Comparison of ENCODE assay signal across 20 mouse cellular contexts in the genomic region with DNA sequence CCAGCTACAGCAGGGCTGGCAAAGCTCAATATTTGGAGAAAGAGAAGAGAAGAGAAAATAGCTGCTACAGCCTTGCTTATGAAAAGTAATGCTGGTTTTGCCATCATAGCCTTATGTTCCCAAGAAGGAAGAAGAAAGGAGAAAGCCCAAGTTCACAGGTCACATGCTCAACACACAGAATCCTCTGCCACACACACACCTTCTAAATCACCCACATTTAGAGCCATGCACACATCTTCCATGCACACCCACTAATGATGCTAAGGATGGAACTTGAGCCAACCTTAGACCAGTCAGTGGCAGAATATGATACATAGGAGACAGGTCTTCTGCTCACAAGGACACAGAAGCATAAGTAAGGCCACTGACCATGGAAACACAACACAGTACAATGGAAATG. TPM values are rescaled to one million over a fixed set of nuclear protein-coding genes. Genes with fewer than 3 reads are reported as not detected.
"Had no signal": no experiment of that assay in that cellular context is flagged by ENCODE, and none has a peak within 500 bp of the region (broad histone marks: within the 10 kb centered on the region; RNA-seq: fewer than 3 reads in every experiment).

No protein-coding gene starts in this region.

- H3K27me3 ChIP-seq: embryonic facial prominence, embryonic 12.5 days; embryonic facial prominence, embryonic 13.5 days; embryonic facial prominence, embryonic 15.5 days; forebrain, embryonic 12.5 days; forebrain, embryonic 13.5 days; forebrain, embryonic 15.5 days had no signal

- H3K4me1 ChIP-seq: embryonic facial prominence, embryonic 10.5 days; embryonic facial prominence, embryonic 12.5 days; embryonic facial prominence, embryonic 13.5 days; embryonic facial prominence, embryonic 15.5 days; forebrain, embryonic 12.5 days; forebrain, embryonic 15.5 days had no signal

- H3K27ac ChIP-seq: embryonic facial prominence, embryonic 10.5 days; embryonic facial prominence, embryonic 12.5 days; embryonic facial prominence, embryonic 13.5 days; embryonic facial prominence, embryonic 15.5 days; forebrain, embryonic 10.5 days; forebrain, embryonic 12.5 days; forebrain, embryonic 13.5 days; forebrain, embryonic 15.5 days; gastrocnemius, adult 2 months; heart, adult 2 months had no signal

- H3K9me3 ChIP-seq: embryonic facial prominence, embryonic 10.5 days; embryonic facial prominence, embryonic 12.5 days; embryonic facial prominence, embryonic 13.5 days; embryonic facial prominence, embryonic 15.5 days; forebrain, embryonic 10.5 days; forebrain, embryonic 12.5 days; forebrain, embryonic 13.5 days; forebrain, embryonic 15.5 days had no signal

- ATAC-seq: forebrain, embryonic 13.5 days; forebrain, embryonic 14.5 days; forebrain, embryonic 15.5 days; forebrain, embryonic 16.5 days; forebrain, postnatal 0 days had no signal

- H3K9ac ChIP-seq: embryonic facial prominence, embryonic 12.5 days; embryonic facial prominence, embryonic 13.5 days; embryonic facial prominence, embryonic 15.5 days; forebrain, embryonic 12.5 days; forebrain, embryonic 13.5 days; forebrain, embryonic 15.5 days; forebrain, postnatal 0 days had no signal

- H3K4me2 ChIP-seq: embryonic facial prominence, embryonic 12.5 days; embryonic facial prominence, embryonic 13.5 days; embryonic facial prominence, embryonic 15.5 days; forebrain, embryonic 12.5 days; forebrain, embryonic 13.5 days; forebrain, embryonic 15.5 days had no signal

- H3K4me3 ChIP-seq: embryonic facial prominence, embryonic 10.5 days; embryonic facial prominence, embryonic 12.5 days; embryonic facial prominence, embryonic 13.5 days; embryonic facial prominence, embryonic 15.5 days; erythroblast, embryonic 14.5 days; forebrain, embryonic 10.5 days; forebrain, embryonic 12.5 days; forebrain, embryonic 13.5 days; forebrain, embryonic 15.5 days; gastrocnemius, adult 2 months; heart, adult 2 months had no signal

- H3K36me3 ChIP-seq: embryonic facial prominence, embryonic 10.5 days; embryonic facial prominence, embryonic 12.5 days; embryonic facial prominence, embryonic 13.5 days; embryonic facial prominence, embryonic 15.5 days; forebrain, embryonic 10.5 days; forebrain, embryonic 12.5 days; forebrain, embryonic 15.5 days had no signal

RNA-seq across cellular contexts. Expression of a gene that starts 47.9 kb away (rescaled TPM):
- polyA plus RNA-seq: cortical plate, adult 2 months; embryonic facial prominence, embryonic 10.5 days; embryonic facial prominence, embryonic 11.5 days; embryonic facial prominence, embryonic 12.5 days; embryonic facial prominence, embryonic 13.5 days; embryonic facial prominence, embryonic 14.5 days; embryonic facial prominence, embryonic 15.5 days; erythroblast, embryonic 14.5 days; forebrain, embryonic 10.5 days; forebrain, embryonic 11.5 days; forebrain, embryonic 12.5 days; forebrain, embryonic 13.5 days; forebrain, embryonic 14.5 days; forebrain, embryonic 15.5 days; forebrain, embryonic 16.5 days; forebrain, postnatal 0 days; frontal cortex, adult 2 months; gonadal fat pad, adult 2 months; heart, adult 2 months had no signal
